Mouse (Mus musculus) liver, embryonic 14.5 days (tissue): ENCODE measurements at regions not wholly inside any gene's neighbourhood (a gene's known extent, or its start where the extent isn't known, plus 50 kb on each side); places are given as distances from the start of the nearest gene placed in this dataset.

Experiments used
- ATAC-seq: fragments of 200-750 bp; cut with Nextera tagmentation; 2 replicates; pipeline ENCODE4 v1.8.0; 2017; ENCODE audit warnings: moderate number of reproducible peaks, mild to moderate bottlenecking, moderate library complexity; ENCODE audit not compliant: insufficient read depth
- DNase-seq, 3 experiments: peaks; one replicate each; pipeline ENCODE4 v3.0.0-alpha.2; 2012 to 2013; ENCODE audit warnings: low read depth in 3 of 3, low spot score in 3 of 3
- H3K27ac ChIP-seq: fragments of 300-500 bp; sonication (generic); 2 replicates; pipeline ENCODE4 v1.5.1; 2014; ENCODE audit warnings: moderate library complexity, mild to moderate bottlenecking, control low read depth, inconsistent platforms
- H3K27me3 ChIP-seq: fragments of 300-500 bp; sonication (generic); 2 replicates; pipeline ENCODE4 v1.6.1; 2014; ENCODE audit warnings: mild to moderate bottlenecking, low read length, moderate library complexity; ENCODE audit not compliant: control insufficient read depth, insufficient read depth
- H3K36me3 ChIP-seq: fragments of 300-500 bp; sonication (generic); replicated peaks from 2 replicates; pipeline ENCODE4 v1.6.1; 2014; ENCODE audit warnings: low read depth; ENCODE audit not compliant: control insufficient read depth, insufficient read depth
- H3K4me1 ChIP-seq, 2 experiments: fragments of 200-500 bp in 1 of 2; fragments of 300-500 bp in 1 of 2; sonication (generic) in 1 of 2; replicated peaks; 2 replicates each; pipeline ENCODE4 v1.6.1; 2012 to 2014; ENCODE audit warnings: antibody characterized with exemption in 1 of 2, inconsistent platforms in 1 of 2, low read length in 1 of 2; ENCODE audit not compliant: control insufficient read depth in 2 of 2, insufficient read depth in 2 of 2
- H3K4me2 ChIP-seq: fragments of 300-500 bp; sonication (generic); 2 replicates; pipeline ENCODE4 v1.6.1; 2014; ENCODE audit warnings: low read depth, mild to moderate bottlenecking, control low read depth, moderate library complexity
- H3K4me3 ChIP-seq, 2 experiments: fragments of 200-500 bp in 1 of 2; fragments of 300-500 bp in 1 of 2; sonication (generic) in 1 of 2; 2 replicates each; pipeline ENCODE4 v1.5.1; 2012 to 2014; ENCODE audit warnings: low read depth in 2 of 2, low read length in 2 of 2, mild to moderate bottlenecking in 2 of 2, control low read depth in 1 of 2, inconsistent platforms in 1 of 2, moderate library complexity in 1 of 2; ENCODE audit not compliant: insufficient read depth in 1 of 2
- H3K9ac ChIP-seq: fragments of 300-500 bp; sonication (generic); replicated peaks from 2 replicates; pipeline ENCODE4 v1.6.1; 2014; ENCODE audit warnings: mild to moderate bottlenecking, control low read depth, moderate library complexity
- H3K9me3 ChIP-seq: fragments of 300-500 bp; sonication (generic); 2 replicates; pipeline ENCODE4 v1.6.1; 2016; ENCODE audit warnings: low read length, mixed read lengths; ENCODE audit not compliant: control insufficient read depth
- CTCF ChIP-seq: IDR thresholded peaks from 2 replicates; pipeline ENCODE4 v1.5.1; 2016; ENCODE audit warnings: antibody characterized with exemption, low read depth, control low read depth
- EP300 ChIP-seq: IDR thresholded peaks from 2 replicates; pipeline ENCODE4 v1.6.1; 2016; ENCODE audit warnings: antibody characterized with exemption, low read depth
- WGBS: fragments of 180-500 bp; shearing (Covaris S2); extraction: QIAGEN DNeasy Blood & Tissue Kit; methylation state at CpG from one replicate; pipeline ENCODE4 v1.1.7; 2014; ENCODE audit not compliant: insufficient replicate concordance; 5-methylcytosine and 5-hydroxymethylcytosine counted together

DNA sequence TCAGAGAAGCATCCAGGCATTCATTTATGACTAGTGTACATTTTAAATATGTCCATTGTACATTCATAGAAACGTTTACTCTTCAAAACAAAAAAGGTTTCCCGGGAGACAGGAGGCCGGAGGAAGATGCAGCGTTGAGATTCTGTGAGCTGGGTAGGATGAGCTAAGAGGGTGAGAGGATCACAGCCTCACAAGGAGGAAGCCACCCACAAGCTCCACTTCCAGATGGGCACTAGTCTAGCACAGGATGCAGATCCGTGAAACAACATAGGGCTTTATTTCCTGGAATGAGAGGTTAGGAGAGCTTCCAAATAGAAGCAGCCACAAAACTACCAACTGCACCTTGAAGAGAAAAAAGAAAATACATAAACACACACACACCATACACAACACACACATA is 619.4 kb upstream of the Adam5 start:
- peaks cover 0 to 10% of the 10 kb centered on the region in 2 experiments; a peak in 2 of 4 replicates for H3K4me1 ChIP-seq
- no peaks in the 10 kb centered on the region; the same call in 1 of the 2 replicates for H3K27me3 ChIP-seq
- WGBS, result 58% methylated on average over 5 of the region's 5 CpGs
- H3K36me3 ChIP-seq, result no peaks in the 10 kb centered on the region
- H3K9ac ChIP-seq, result no peak overlapping the region
- no peaks in the 10 kb centered on the region for H3K9me3 ChIP-seq
- no peak overlapping the region for H3K27ac ChIP-seq
- H3K4me2 ChIP-seq, result no peak overlapping the region
- no peak for ATAC-seq
- DNase-seq, result no peak
- H3K4me3 ChIP-seq, result no peak overlapping the region
- TF ChIP-seq EP300, result no peak
- TF ChIP-seq CTCF, result no peak

DNA sequence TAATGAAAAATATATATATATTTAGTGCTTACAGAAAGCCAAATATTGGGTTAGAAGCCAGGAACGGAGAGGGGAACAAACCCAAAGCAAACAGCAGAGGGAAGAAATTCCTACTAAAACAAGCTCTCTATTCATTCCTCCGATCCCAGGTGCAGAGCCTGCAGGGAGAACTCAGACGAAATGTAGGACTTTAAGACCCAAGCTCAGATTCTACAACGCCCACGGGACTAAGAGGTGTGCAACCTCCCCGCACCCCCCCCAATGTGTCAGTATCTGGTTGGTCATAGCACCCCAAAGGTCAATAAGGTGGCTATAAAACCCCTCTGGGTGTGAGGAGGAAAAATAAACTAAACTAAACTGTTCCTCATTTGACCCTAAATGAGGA is 616.9 kb upstream of the Adam5 start:
- Histone ChIP-seq H3K27me3 (no peaks in the 10 kb centered on the region; the same call in 1 of the 2 replicates), H3K9me3 (no peaks in the 10 kb centered on the region), H3K36me3 (no peaks in the 10 kb centered on the region), H3K4me3 (no peak overlapping the region), H3K9ac (no peak overlapping the region), H3K4me2 (no peak overlapping the region), H3K27ac (no peak overlapping the region), H3K4me1 (peaks cover 0 to 6% of the 10 kb centered on the region in 2 experiments; a peak in 2 of 4 replicates)
- ATAC-seq (no peak), DNase-seq (no peak)
- 28% methylated on average over 6 of the region's 6 CpGs for WGBS
- TF ChIP-seq CTCF (no peak), EP300 (no peak)

DNA sequence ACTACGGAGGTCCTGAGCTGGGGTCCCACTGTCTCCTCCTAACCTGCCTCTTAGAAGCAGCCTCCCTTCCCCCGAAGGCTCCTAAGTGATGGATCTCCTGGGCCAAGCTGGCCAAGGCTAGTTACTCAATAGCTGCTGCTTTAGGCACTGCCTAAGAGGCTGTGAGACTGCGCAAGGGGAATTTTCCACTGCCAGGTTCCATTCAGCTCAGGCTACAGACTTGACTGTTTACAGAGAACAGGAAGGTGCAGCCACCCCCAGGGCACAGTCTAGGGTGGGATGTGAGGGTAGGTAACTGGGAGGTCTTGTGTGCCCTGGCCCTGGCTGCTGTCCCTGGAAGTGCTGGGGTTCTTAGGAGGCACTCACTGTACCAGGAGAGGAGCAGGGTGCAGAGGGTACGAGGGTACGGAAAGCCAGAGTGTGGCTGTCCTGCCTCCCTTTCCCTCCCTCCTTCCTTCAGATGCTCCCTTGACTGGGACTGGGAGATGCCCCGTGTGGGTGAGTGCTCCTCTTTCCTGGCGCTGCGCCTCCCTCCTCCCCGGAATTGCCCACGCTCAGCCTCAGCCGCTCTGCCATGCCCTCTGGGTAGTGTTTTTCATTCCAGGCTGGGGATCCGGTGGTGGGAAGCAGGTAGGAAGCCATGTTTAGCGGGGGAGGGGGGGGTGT is 616.4 kb upstream of the Adam5 start:
- 15% methylated on average over 11 of the region's 13 CpGs for WGBS
- Histone ChIP-seq H3K4me2 (no peak overlapping the region), H3K36me3 (no peaks in the 10 kb centered on the region), H3K27me3 (no peaks in the 10 kb centered on the region; the same call in 1 of the 2 replicates), H3K4me1 (peaks cover 0 to 6% of the 10 kb centered on the region in 2 experiments; a peak in 2 of 4 replicates), H3K9ac (no peak overlapping the region), H3K27ac (no peak overlapping the region), H3K9me3 (no peaks in the 10 kb centered on the region), H3K4me3 (no peak overlapping the region)
- TF ChIP-seq CTCF (no peak), EP300 (no peak)
- ATAC-seq, result no peak
- DNase-seq, result no peak

DNA sequence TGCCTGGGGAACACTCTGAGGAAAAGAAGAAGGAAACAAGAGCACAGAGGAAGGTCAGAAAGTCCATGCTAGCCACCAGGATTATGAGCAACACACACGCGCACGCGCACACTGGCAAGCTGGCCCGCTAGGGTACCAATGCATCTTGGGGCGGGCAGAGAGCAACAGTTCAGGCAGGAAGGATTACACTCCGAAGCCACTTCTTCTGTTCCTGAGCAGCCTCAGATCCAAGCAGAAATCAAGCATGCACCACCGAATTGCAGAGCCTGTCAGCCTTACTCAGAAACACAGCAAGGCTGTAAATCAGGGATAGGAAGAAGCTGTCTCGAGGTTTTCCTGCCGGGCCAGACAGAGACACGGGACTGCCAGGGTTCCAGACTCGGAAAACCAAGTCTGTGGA is 615.8 kb upstream of the Adam5 start:
- Histone ChIP-seq H3K4me1 (peaks cover 0 to 2% of the 10 kb centered on the region in 2 experiments; a peak in 2 of 4 replicates), H3K4me2 (no peak overlapping the region), H3K9me3 (no peaks in the 10 kb centered on the region), H3K27ac (no peak overlapping the region), H3K27me3 (no peaks in the 10 kb centered on the region; the same call in 1 of the 2 replicates), H3K4me3 (no peak overlapping the region), H3K9ac (no peak overlapping the region), H3K36me3 (no peaks in the 10 kb centered on the region)
- ATAC-seq, result no peak
- 11% methylated on average over 12 of the region's 12 CpGs for WGBS
- DNase-seq, result no peak
- no peak for TF ChIP-seq CTCF
- no peak for TF ChIP-seq EP300

DNA sequence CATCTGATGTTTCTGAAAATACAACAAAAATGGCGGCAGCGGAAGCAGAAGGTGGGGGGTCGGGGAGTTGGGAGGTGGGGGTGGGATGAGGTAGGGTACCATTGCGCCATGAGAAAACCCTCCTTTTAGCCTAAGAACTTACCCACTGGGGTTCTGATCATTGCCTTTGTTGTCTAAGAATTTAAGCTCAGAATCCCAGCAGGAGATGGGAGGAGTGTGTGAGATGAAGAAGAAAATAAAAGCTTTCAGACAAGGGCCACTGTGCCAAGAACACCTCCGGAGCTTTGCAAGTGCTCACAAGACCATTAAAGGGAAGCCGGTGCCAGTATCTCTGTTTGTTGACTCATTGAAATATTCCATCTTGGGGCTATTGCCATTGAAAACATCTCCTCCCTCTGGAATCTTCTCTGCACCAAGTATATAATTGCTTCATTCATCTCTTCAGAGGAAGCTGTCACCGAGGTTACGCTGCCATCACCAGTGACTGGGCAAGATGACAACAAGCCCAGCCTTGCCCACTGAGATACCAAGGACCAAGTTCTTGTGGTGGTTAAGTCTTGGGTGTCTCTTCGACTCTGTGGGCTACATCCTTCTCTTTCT is 614.0 kb upstream of the Adam5 start:
- H3K4me2 ChIP-seq, result no peak overlapping the region
- WGBS, result 73% methylated on average over 9 of the region's 9 CpGs
- H3K9ac ChIP-seq, result no peak overlapping the region
- DNase-seq, result no peak
- no peaks in the 10 kb centered on the region; a peak in 1 of 4 replicates for H3K4me1 ChIP-seq
- ATAC-seq, result no peak
- no peaks in the 10 kb centered on the region; the same call in 1 of the 2 replicates for H3K27me3 ChIP-seq
- H3K4me3 ChIP-seq, result no peak overlapping the region
- H3K36me3 ChIP-seq, result no peaks in the 10 kb centered on the region
- H3K9me3 ChIP-seq, result no peaks in the 10 kb centered on the region
- H3K27ac ChIP-seq, result no peak overlapping the region
- TF ChIP-seq CTCF (no peak), EP300 (no peak)
